Mouse (Mus musculus) frontal cortex, postnatal 36 days (tissue): ENCODE measurements around the gene Slc43a2.

Experiments
- DNase-seq, 2 experiments: peaks; one replicate each; pipeline ENCODE4 v3.0.0; 2022; ENCODE audit warnings: low spot score in 2 of 2

Slc43a2 gene

DNA sequence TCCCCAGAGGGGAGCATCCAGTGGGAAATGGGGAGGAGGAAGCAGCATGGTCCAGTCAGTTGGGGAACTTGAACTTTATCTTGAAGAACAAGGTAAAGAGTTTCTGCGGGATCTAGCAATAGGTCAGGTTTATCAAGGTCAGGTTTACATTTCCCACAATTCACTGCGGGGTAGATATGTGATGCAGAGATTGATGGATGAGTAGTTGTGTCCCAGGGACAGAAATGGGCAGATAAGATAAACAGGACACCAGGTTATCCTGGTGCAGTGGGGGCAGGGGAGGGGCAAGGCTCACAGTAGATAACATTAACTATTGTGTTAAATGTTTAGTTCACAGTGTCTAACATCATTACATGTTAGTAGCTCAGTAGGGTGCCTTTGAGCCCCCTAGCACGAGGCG lies 1.7 kb upstream of the Slc43a2 start:
- no peak for DNase-seq

DNA sequence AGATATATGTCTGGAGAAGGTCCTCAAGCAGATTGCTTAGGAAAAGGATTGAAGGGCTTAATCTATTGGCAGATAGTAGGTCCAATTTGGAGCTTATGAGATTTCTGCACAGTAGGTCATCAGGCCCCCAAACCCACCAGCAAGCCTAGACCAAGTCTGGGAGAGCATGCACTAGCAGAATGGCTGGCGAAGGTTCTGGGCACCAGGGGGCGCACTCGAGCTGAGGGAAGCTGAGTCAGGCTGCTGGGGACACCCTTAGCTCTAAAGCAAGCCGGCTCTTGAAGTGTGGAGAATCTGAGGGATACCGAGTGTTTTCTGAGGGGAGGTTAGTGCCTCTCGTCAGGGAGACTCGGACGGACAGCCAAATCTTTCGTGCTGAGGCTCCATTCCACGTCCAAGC lies 1.2 kb upstream of the Slc43a2 start:
- peak; percentile 97 to 99 for DNase-seq

DNA sequence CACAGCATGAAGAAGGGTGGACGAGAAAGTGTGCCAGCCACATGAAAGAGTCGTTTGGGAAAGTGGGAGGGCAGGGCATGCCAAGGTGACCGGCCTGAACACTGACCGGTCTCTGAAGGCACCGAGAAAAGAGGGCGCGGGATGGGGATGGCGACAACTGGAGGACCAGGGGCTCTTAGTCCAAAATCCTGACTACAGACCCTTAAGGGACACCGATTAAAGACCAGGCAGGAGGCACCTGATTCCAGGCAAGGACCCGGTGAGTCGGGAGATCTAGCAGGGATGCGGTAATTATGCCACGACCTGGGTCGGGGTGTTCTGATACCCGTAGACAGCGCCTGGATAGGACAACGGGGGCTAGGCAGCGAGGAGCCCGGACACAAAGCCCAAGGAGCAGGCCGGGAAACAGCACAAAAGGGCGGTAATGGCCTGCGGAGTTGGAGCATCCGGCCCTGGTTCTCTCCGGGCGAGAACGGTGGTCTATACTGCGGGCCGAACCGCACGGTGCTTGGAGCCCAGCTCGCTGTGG lies 585 bp upstream of the Slc43a2 start:
- DNase-seq: peak in 1 of 2 experiments; percentile 35

DNA sequence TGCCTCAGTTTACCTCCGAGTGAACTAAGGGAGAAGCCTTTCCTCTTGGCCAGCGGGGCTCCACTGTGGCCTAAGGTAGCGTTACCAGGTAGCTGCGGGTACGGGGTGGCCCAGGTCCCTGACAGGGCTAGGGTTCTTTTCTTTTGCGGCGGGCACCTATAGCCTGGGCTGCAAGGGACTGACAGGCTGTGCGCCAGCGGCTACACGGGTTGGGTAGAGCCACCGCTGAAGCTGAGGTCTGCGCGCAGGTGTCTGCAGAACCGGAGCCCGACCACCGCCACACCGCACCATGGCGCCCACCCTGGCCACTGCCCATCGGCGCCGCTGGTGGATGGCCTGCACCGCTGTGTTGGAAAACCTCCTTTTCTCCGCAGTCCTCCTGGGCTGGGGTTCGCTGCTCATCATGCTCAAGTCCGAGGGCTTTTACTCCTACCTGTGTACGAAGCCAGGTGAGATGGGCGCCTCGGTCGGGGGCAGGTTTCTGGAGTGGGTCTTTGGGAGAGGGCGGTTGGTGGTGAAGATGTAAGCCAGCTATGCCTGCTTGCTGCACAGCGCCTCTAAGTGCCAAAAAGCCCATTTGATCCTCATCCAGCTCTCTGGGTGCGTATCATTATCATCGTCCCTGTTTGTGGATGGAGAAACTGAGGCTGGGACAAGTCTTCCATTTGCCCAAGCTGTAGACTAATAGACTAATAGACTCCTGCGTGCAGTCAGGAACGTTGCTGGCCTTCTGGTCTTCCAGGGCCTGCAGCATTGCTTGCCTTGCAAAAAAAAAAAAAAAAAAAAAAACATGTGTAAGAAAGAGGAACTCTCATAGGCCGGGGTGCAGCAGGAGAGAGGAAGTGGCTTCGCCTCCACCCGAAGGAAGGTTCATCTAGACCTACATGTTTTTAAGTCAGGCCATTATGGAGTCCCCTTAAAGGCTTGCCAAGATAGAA lies 1.1 kb downstream of the Slc43a2 start:
- DNase-seq: peak; percentile 54 to 57

DNA sequence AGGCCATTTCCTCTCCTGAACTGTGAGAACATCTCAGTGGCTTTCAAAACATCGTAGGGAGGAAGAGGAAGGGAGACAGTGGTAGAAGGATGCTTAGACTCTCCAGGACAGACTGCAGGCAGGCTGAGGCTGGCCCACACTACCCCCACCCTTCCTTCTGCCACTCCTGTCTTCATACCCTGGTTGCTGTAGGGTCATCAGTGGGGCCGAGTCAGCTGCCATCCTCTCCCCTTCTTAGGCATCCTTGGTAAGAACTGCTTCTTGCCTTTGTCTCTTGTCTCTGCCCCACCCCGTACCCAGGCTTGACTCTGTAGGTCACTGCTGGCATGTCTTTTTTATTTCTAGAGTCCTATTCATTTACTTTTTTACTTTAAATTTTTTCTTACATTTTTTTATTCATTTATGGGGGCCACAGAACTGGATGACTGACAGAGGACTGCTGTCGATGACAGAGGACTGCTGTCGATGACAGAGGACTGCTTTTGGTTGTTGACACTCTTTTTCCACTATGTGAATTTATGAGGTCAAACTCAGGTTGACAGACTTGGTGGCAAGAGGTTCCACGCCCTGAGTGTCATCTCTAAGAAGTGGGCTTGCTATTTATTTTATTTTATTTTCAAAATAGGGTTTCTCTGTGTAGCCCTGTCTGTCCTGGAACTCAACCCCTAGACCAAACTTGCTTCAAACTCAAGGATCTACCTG lies 2.0 kb downstream of the Slc43a2 start:
- no peak for DNase-seq

DNA sequence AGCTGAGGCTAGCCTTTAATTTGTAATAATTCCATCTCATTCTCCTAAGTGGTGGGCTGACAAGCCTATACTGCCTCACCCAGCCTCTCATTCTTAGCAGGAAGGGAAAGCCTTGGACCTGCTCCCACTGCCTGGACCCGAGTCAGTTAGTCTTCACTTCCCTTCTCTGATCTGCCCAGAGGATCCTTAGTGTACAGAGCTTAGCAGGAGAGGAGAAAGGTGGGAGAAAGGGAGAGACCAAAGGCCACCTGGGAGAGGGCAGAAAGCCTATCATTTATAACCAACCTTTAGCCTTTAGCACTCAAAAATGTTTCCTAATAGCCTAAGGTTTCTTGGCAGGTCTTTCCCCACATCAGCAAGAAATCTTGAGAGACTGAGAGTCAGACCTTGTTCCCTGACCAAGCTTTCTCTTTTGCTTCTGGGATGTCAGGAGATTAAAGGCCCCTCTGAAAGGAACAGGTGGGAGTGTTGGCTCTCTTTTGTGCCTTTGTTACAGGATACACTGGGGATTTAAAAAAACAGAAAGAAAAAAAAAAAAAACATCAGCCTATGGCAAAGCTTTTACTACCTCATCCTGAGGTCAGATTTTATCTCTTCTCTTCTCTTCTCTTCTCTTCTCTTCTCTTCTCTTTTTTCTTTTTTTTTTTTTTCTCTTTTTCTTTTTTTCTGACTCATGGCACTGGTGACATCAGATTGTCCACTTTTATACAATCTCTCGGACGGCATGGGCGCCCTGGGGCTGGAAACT lies 3.0 kb downstream of the Slc43a2 start:
- no peak for DNase-seq

DNA sequence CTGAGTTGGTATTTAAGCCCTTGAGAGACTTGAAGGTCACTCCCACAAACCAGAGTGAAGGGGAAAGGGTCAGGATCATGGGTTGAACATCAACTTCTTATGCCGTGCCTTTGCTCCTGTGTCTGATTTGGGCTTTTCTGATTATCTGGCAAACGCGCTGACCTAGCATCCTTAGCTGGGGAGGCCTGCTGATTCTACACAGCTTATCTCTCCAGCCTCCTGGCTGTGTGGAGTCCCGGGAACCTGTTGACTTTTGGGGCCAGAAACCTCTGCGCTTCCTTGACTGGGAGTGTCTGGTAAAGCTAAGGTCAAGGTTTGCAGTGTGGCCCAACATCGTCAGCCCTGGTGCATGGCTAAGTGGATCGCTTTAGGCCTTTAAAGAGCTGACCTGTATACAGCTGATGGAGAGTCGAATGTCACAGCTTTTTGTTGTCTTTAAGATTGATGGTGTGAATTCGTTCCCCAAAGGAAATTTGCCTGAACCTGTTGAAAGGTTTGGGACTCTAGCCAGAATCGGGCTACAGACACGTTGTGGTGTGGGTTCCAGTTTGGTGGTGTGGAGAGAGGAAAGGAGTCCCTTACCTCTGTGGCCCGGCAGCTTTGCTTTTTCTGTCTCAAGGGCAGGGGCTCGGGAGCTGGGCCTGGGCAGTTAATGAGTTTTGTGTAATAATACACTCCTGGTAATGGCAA lies 3.8 kb downstream of the Slc43a2 start:
- DNase-seq: no peak

DNA sequence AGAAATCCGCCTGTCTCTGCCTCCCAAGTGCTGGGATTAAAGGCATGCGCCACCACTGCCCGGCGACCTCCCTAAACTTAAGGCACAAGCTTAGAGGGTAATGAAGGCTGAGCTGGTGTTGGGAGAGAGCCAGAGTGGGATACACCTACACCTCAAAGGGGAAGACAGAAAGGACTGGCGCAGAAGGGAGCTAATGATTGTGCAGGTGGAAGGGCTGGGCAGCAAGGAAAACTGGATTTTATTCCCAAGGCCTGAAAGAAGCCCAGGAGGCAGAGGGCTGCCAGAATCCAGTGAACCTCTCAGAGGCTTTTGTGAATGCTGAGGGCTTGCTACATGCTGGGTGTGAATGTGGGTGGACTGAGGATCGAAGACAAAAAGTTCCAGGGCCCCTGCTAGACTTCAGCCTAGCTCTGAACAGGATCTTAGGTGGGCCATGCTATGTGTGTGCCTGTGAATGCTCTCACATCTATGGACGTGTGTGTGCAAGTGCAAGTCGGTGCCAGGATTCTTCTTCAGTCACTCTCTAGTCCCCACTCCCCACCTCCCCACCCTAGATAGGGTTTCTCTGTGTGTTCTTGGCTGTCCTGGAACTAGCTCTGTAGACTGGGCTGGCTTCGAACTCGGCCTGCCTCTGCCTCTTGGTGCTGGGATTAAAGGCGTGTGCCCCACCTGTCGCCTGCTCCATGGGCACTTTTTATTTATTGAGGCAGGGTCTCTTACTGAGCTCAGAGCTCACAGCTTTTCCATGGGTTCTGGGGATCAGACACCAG lies 4.9 kb downstream of the Slc43a2 start:
- DNase-seq: no peak

DNA sequence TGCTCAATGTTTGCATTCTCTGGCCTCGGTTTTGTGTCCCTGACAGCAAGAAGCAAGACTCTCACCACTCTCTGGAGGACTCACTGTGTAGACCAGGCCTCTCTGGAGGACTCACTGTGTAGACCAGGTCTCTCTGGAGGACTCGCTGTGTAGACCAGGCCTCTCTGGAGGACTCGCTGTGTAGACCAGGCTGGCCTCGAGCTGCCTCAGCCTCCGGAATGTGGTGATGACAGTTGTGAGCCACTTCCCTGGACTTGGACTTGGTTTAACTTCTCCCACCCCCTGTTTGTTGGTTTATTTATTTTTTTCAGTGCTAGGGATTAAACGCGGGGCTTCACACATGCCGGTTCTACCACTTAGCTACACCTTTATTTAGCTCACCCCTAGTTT lies 5.5 kb downstream of the Slc43a2 start:
- DNase-seq: no peak

DNA sequence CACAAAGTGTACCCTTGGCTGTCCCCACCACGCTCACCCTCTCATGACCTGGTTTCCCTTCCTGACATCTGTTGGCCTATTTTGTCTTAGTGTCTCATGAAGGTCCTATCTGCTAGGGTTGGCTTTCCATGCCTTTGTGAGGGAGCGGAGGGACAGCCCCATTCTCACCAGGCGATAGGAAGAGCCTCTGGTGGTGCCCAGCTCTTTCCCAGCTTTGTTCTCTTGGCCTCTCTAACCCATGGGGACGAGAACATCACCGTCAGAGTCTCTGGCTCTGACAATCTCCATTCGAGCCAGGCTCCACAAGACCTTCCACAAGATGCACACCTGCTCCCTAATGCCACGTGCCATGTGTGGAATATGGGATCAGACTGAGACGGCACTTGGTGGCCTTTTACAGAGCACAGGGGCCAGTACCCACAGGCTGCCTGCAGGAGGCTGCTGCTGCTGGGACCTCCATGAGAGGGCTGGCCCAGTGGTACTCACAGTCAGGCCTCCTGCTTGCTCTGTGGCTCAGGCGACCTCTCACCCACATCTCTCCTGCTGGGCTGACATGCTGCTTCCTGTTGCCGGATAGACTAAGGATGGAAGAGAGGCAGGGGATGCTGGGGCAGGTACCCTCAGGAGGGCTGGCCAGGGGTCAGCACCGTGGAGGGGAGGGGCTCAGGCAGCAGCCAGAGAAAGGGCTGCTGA lies 6.1 kb downstream of the Slc43a2 start:
- DNase-seq: no peak

DNA sequence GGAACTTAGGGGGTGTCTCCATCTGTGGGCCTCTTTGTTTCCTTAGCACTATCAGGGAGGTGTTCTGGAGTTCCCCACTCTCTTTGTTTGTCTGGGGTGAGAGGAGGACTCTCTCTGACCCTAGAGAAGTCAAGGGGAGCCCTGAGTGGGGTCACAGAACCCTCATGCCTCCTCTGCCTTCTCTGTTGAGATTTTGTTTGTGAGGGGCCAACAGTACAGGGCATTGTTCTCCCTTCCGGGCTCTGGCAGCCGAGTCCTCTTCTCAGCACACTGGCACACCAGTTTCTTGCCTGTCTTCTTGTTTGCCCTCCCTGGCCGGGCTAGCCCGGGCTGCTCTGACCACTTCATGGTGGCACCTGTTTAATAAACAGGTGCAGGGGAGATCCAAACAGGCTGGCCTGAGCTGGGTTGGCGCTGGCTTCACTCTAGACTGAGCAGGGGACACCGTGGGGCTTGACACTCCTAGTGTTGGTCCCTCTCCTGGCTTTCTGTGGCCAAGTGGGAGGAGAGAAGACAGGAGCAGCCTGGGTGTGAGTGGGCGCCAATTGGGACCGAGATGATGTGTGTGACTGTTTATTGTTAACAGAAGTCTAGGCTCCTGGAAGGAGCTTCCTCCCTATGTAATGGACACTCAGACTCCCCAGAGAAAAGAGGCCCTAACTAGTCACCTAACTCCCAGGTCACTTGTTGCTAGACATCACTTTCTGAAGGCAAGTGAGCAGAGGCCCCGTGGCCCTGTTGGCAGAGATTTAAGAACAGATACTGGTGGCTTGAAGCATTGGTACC lies 6.9 kb downstream of the Slc43a2 start:
- no peak for DNase-seq

DNA sequence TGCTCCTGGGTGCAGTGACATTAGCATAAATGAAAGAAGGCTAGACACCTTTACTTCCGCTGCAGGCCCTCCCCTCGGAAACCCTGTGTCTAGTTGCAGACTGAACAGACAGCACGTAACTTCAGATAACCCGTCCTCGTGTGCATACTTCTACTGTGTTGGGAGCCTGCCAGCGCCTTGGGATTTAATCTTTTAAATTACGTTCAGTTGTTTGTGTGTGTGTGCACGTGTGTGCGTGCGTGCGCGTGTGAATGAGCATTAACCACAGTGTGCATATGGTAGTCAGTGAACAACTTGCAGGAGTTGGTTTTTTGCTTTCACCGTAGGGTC lies 7.4 kb downstream of the Slc43a2 start:
- DNase-seq: no peak

DNA sequence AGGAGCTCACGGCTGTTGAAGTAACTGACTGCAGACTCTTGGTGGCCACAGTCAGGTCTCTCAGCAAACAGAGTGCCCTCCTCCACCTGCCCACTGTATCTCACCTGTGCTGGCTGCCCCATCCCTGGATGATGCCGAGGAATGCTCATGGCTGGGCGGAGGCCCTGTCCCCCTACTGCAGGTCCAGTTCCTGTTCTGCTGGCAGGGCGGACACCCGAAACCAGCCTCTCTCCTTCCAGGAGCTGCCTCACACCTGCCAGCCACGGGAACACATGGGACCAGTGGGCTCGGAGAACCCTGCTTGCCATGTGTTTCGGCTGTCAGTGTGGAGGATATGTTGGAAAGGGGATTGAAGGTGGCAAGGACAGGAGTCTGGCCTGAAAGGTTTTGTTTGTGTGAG lies 8.7 kb downstream of the Slc43a2 start:
- DNase-seq: no peak

DNA sequence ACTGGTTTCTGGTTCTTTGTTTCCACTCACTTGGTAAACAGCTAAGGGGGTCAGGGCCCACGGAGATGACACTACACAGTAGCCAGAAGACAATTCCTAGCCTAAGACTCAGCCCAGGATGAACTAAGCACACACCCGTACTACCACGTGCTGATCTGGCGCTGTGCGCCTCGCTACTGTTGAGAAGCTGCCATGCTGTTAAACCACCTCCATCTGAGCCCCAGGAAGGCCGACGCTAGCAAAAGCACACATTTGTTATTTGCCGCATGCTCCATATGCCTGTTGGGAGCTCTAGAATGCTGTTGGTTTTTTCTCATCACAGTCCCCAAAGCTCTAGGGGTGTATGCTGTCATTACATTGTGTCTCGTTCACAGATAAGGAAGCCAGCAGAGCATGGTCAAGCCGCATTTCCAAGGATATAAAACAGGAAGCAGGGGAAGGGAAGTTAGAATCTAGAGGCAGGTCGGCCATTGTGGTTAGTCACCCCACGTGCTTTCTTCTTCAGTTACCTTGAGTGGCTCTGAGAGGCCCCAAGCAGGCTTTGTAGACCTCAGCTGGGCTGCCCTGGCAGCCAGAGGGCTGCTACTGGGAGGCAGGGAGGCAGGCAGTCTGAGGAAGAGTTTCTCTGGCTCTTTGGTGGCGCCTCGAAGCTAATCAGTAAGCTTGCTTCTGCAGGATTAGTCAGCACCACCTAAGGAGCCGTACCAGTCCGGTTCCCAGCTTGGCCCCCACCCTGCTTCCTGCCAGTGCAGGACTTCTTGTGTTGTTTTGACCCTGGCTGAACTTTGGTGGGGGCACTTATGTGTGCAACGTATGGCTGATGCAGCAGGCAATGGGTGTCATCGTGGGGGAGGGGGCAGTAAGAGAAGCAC lies 9.5 kb downstream of the Slc43a2 start:
- DNase-seq: no peak

DNA sequence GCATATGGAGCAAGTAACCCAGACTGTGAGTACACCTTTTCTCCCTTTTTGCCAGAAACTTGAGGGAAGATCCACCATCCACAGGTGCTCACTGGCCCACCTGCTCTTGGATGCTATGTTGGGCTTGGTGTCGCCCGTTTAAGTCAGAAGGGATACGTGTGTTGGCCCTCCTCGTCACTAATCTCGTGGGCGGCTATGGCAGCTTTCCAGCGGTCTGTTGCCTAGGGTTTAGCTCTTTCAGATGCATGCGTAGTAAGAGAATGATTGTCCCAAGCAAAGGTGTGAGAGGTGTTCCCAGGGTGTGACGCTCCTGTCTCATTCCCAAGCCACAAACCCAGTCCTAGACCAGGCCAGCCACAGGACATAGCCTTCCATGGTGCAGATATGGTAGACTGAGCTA lies 13.2 kb downstream of the Slc43a2 start:
- no peak for DNase-seq

DNA sequence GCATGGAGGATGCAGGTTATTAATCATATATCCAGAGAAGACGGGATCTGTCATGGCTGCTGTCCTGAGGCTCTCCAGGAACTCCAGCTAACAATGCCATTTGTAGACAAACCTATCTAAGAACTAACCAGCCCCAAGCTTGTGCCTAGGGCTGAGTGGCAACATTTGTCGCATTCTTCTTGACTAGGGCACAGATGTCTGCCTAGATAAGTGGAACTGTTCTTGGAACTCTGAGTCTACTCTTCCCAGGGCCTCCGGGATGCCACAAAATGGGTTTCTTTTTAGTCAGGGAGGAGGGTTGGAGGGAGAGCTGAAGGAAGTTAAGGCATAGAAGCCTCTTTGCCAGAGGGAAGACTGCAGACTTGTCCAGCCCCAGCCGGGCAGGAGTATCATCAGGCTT lies 14.6 kb downstream of the Slc43a2 start:
- no peak for DNase-seq

DNA sequence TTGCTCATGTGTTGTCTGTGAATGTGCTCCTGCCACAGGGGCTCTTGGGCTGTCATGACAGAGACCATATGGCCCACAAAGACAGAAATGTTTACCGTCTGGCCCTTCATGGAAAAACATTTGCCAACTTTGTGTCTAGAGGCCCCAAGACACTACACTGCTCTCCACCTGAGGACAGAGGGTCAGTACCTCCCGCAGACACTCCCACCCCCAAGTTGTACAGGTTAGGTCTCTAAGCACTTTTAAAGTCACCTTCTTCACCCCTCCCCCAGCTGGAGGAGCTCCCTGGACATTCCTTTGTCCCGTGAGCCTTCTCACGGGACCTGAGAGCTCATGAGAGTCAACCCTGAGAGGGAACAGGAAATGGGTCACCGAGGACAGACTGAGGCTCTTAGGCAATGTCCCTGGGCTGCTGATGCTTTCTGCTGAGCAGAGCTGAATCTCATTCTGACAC lies 18.2 kb downstream of the Slc43a2 start:
- no peak for DNase-seq

DNA sequence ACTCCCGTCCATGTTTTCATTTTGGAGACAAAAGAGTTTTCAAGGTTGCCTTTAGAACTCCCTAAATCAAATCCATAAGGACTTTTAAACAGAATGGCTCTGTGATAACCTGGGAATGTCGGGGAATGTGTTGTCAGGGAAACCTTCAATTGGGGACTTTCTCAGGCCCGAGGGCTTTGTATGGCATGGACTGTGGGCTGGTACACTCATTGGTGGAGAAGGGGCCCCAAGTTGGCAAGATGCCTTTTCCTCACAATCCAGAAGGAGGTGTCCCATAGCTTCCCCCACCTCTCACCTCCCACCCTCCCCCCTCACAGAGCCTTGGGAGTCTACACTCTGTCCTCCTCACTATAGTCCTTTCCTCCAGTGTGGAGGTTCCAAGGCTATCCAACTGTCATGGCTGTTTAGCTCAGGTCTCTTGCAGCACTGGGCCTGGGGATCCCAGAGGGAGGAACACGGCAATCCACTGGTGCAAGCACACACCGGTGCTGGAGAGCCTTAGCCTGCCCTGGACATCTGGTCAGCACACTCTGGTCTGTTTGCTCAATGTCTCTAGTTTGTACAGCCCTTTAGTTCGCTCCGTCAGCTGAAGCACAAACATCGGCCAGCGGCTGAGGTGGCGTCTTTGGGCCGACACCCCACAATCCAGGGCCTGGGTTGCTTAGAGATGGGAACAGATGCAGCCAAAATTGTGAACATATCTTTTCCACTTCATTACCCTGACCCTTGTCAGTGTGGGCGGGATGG lies 18.9 kb downstream of the Slc43a2 start:
- DNase-seq: no peak
